Mouse (Mus musculus) liver, embryonic 13.5 days (tissue): ENCODE results near the gene Zfp992. TPM values are rescaled to one million over a fixed set of nuclear protein-coding genes. Genes with fewer than 3 reads are reported as not detected.
"Not testable (repeated sequence)": the region's sequence is repeated elsewhere in the genome, so short reads cannot be mapped to it uniquely, and the experiment has no call there.

Experiments used
- ATAC-seq: fragments of 200-750 bp; cut with Nextera tagmentation; 2 replicates; pipeline ENCODE4 v1.8.0; 2017; ENCODE audit warnings: low read depth, mild to moderate bottlenecking, moderate number of reproducible peaks, moderate library complexity
- DNase-seq: peaks from one replicate; pipeline ENCODE4 v3.0.0; 2022
- H3K27ac ChIP-seq: fragments of 300-500 bp; sonication (generic); 2 replicates; pipeline ENCODE4 v1.5.1; 2015; ENCODE audit warnings: moderate library complexity, mild to moderate bottlenecking, inconsistent platforms
- H3K27me3 ChIP-seq: fragments of 300-500 bp; sonication (generic); 2 replicates; pipeline ENCODE4 v1.6.1; 2015; ENCODE audit warnings: mild to moderate bottlenecking, inconsistent platforms
- H3K36me3 ChIP-seq: fragments of 300-500 bp; sonication (generic); 2 replicates; pipeline ENCODE4 v1.6.1; 2015; ENCODE audit warnings: mild to moderate bottlenecking, inconsistent platforms
- H3K4me1 ChIP-seq: fragments of 300-500 bp; sonication (generic); replicated peaks from 2 replicates; pipeline ENCODE4 v1.6.1; 2015; ENCODE audit warnings: inconsistent platforms
- H3K4me2 ChIP-seq: fragments of 300-500 bp; sonication (generic); 2 replicates; pipeline ENCODE4 v1.6.1; 2015; ENCODE audit warnings: inconsistent platforms, mild to moderate bottlenecking, moderate library complexity
- H3K4me3 ChIP-seq: fragments of 300-500 bp; sonication (generic); replicated peaks from 2 replicates; pipeline ENCODE4 v1.5.1; 2015; ENCODE audit warnings: mild to moderate bottlenecking, inconsistent platforms
- H3K9ac ChIP-seq: fragments of 300-500 bp; sonication (generic); 2 replicates; pipeline ENCODE4 v1.6.1; 2015; ENCODE audit warnings: mild to moderate bottlenecking, inconsistent platforms
- H3K9me3 ChIP-seq: fragments of 300-500 bp; sonication (generic); replicated peaks from 2 replicates; pipeline ENCODE4 v1.6.1; 2016; ENCODE audit warnings: inconsistent platforms
- WGBS: fragments of 180-500 bp; shearing (Covaris S2); methylation state at CpG from one replicate; pipeline ENCODE4 v1.1.7; 2015; ENCODE audit not compliant: insufficient replicate concordance; 5-methylcytosine and 5-hydroxymethylcytosine counted together
- polyA plus RNA-seq: library from polyadenylated mRNA; unstranded; fragments of >200 nt; fragmentation: Nextera tagmentation; extraction: Ambion mirVana; gene quantifications from 2 replicates; pipeline ENCODE4 v1.2.1, GENCODE M21; 2015

The Zfp992 gene
- polyA plus RNA-seq, 1 experiment from 2014 or later: 3.0 TPM

DNA sequence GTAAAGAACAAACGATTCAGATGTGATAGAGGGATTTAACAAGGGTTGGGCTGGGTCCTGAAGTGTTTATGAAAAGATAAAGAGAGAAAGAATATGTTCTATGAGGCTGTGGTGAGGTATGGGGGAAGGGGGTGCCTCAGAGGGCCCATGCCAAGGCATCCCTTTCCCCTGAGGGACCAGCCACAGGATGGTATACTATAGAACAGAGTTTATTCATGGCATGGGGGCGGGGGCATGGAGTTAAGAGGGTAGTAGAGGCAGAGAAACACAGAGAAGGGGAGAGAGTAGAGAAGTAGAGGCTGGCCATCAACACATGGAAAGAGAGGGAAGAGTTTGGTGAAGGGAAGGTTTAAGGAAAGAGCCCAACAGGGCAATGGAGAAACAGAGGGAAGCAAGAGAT is 6.1 kb downstream of the Zfp992 start:
- Histone ChIP-seq H3K4me3 (no peak overlapping the region), H3K9ac (no peak overlapping the region), H3K27ac (no peak overlapping the region), H3K4me1 (no peaks in the 10 kb centered on the region), H3K27me3 (no peaks in the 10 kb centered on the region), H3K9me3 (peaks cover 35% of the 10 kb centered on the region), H3K36me3 (peaks cover 26% of the 10 kb centered on the region), H3K4me2 (no peak overlapping the region)
- peak; percentile 5; the same call in 1 of the 2 replicates for ATAC-seq
- DNase-seq: no peak
- 42% methylated on average over 2 of the region's 2 CpGs for WGBS

DNA sequence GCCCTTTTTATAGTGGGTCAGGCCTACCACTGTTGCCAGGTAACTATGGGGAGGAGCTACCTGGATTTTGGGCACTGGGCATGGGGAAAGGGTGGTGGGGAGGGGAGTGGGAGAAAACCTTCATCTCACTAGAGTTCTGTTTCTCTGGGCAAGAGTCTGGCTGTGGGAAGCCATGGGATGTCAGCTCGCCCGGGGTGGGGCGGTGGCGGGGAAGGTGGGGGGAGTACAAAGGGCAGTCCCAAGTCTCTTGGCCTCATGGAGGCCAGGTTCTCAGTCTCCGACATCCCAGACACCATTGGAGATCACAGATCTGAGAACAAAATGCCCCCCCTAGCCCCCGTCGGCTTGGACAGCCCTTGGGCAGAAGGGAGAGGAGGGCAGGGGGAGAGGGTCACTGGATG is 6.5 kb downstream of the Zfp992 start:
- Histone ChIP-seq H3K9me3 (peaks cover 36% of the 10 kb centered on the region), H3K4me2 (no peak overlapping the region), H3K4me1 (no peaks in the 10 kb centered on the region), H3K27me3 (no peaks in the 10 kb centered on the region), H3K27ac (no peak overlapping the region), H3K4me3 (no peak overlapping the region), H3K36me3 (peaks cover 26% of the 10 kb centered on the region), H3K9ac (no peak overlapping the region)
- no peak for DNase-seq
- WGBS: 84% methylated on average over 7 of the region's 7 CpGs
- peak; percentile 40 for ATAC-seq

DNA sequence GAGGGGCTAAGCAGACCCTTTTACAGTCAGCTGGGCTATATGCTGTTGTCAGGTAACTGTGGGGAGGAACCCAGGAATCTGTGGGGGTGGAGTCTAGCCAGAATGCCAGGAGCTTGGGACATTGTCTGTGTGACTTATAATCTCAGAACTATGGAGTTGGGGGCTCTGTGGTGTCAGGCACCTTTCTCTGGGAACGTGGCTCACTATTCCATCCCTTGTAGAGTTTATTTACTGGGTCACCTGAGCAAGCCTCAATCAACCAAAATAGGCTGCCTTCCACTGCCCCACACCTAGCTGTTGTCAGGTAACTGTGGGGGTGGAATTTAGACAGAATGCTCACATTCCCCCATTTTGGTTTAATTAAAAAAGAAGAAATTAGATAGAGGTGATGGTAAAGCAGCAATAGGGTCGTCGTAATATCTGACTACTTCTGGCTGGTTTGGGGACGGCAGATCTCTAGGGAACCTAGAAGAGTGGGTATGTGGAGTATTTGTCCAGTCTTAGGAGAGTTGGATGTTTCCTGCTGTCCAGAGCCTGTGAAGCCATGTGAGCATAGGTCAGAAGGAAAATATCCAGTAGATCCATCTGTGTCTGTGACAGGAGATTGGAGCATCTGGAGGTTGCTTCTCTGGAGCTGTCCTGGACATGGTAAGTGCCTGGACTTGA is 7.4 kb downstream of the Zfp992 start:
- DNase-seq (no peak), ATAC-seq (peak; percentile 13; the same call in 1 of the 2 replicates)
- Histone ChIP-seq H3K9ac (no peak overlapping the region), H3K4me3 (no peak overlapping the region), H3K9me3 (peaks cover 39% of the 10 kb centered on the region), H3K27me3 (no peaks in the 10 kb centered on the region), H3K27ac (no peak overlapping the region), H3K4me2 (no peak overlapping the region), H3K4me1 (no peaks in the 10 kb centered on the region), H3K36me3 (peaks cover 30% of the 10 kb centered on the region)
- 64% methylated on average over 4 of the region's 4 CpGs for WGBS

DNA sequence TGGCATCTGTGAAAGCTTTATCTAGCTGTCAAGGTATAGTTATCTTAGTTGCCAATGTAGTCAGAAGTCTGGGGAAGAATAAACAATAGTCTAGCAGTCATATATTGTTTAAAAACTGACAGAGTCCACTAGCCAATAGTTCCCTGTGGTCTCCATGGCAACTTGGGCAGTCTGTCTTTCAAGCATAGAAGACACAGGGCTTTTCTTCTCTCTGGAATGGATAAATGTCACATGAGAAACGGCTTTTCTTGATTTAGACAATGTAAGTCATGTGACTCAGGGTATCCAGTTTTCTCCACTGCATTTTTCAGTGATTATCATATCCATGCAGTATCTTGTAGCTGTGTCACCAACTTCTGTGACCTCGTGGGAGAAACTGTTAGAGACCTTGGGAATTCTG is 8.3 kb downstream of the Zfp992 start:
- H3K36me3 ChIP-seq: peaks cover 30% of the 10 kb centered on the region
- DNase-seq (no peak), ATAC-seq (no peak)
- no peaks in the 10 kb centered on the region for H3K4me1 ChIP-seq
- no peak overlapping the region for H3K4me3 ChIP-seq
- no peak overlapping the region for H3K4me2 ChIP-seq
- WGBS: 49% methylated on average over 2 of the region's 2 CpGs
- no peak overlapping the region for H3K27ac ChIP-seq
- peaks cover 39% of the 10 kb centered on the region for H3K9me3 ChIP-seq
- no peaks in the 10 kb centered on the region for H3K27me3 ChIP-seq
- H3K9ac ChIP-seq: no peak overlapping the region

DNA sequence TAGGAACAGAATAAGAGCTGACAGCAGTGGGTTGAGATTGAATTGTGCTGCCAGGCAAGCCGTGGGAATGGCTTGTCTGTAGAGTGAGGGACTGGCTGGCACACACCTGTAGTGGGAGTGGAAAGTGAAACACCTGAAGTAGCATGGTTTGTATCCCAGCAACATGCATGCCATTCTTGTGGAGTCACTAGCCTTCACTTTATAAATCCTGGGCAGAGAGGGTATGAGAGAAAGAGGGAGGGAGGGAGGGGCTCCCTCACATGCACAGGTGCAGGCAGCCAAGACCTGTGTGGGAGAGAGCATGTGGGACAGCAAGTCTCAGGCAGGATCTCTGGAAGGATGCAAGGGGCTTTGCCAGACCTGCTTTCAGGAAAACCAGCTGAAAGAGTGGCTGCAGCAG is 8.9 kb downstream of the Zfp992 start:
- DNase-seq (no peak), ATAC-seq (peak; percentile 7; the same call in 1 of the 2 replicates)
- Histone ChIP-seq H3K36me3 (peaks cover 30% of the 10 kb centered on the region), H3K4me2 (no peak overlapping the region), H3K4me1 (no peaks in the 10 kb centered on the region), H3K4me3 (no peak overlapping the region), H3K27ac (no peak overlapping the region), H3K27me3 (no peaks in the 10 kb centered on the region), H3K9ac (no peak overlapping the region), H3K9me3 (peaks cover 39% of the 10 kb centered on the region)
- WGBS: 55% methylated on average over 1 of the region's 1 CpGs

DNA sequence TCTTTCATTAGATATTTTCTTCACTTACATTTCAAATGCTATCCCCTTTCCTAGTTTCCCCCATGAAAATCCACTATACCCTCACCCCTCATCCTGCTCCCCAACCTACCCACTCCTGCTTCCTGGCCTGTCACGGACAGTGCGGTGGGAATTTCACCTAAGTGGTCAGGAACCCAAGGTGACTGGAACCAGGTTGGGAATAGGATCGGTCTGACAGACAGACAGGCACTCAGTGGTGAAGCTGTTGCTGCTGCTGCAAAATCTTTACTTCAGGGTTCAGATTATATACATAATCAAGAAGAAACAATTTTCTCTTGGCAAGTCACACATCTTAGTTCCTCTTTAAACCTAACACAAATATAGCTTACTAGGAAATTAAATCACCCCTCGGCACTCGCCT is 11.0 kb downstream of the Zfp992 start:
- H3K4me2 ChIP-seq, H3K4me3 ChIP-seq, H3K27me3 ChIP-seq, H3K4me1 ChIP-seq, H3K27ac ChIP-seq, ATAC-seq, H3K9ac ChIP-seq, DNase-seq: not testable (repeated sequence)
- peaks cover 35% of the 10 kb centered on the region for H3K36me3 ChIP-seq
- WGBS: 61% methylated on average over 5 of the region's 5 CpGs
- peaks cover 41% of the 10 kb centered on the region for H3K9me3 ChIP-seq

DNA sequence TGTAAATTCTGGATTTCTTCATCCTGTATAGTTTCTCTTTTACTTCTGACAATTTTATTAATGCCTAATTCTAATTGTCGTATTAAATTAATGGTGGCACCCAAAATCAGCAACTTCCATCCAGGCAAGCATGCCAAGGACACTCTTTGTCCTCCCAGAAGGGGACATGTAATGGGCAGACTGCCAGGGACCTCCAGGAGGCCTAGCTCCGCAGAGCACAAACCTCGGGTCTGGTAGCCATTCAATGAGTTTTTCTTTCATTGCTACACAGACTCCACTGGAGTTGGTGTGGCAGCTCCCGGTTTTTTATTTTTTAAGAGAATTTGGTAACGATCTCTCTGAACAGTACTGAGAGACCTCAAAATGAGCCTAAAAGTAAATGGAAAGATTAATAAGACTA is 11.9 kb downstream of the Zfp992 start:
- not testable (repeated sequence) for ATAC-seq, H3K9ac ChIP-seq, H3K4me3 ChIP-seq, H3K27ac ChIP-seq, H3K4me1 ChIP-seq, DNase-seq, H3K27me3 ChIP-seq, H3K4me2 ChIP-seq
- peaks cover 38% of the 10 kb centered on the region for H3K9me3 ChIP-seq
- 64% methylated on average over 5 of the region's 5 CpGs for WGBS
- peaks cover 32% of the 10 kb centered on the region for H3K36me3 ChIP-seq

DNA sequence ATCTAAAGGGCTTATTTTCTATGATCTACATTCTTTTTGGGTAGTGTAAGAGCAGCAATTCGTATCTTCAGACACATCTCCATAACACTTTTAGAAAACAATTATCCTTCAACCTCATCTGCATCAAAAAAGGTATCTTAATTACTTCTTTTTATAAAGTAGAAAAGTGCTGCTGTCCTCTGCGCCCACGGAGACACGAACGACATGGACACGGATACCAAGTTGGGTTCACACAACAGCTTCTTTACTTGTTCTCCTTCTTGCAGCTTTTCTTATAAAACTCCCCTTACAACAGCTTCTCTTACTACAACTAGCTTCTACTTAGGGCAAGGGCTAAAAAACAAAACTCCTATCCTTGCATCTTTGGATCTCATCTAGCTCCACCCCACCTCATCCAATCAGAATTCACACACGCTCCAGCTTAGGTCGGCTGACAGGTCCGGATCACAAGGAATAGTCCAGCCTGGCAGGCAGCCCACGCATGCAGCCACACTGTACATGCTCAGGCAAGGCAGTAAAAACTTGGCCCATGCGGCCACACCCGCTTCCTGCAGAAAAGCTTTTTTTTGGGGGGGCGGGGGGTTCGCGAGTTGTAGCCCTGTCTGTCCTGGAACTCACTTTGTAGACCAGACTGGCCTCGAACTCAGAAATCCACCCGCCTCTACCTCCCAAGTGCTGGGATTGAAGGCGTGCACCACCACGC is 15.0 kb downstream of the Zfp992 start:
- peaks cover 18% of the 10 kb centered on the region for H3K9me3 ChIP-seq
- H3K4me3 ChIP-seq, ATAC-seq, H3K9ac ChIP-seq, H3K27me3 ChIP-seq, H3K4me2 ChIP-seq, H3K27ac ChIP-seq, H3K4me1 ChIP-seq, DNase-seq: not testable (repeated sequence)
- peaks cover 18% of the 10 kb centered on the region for H3K36me3 ChIP-seq
- WGBS: 77% methylated on average over 18 of the region's 19 CpGs

DNA sequence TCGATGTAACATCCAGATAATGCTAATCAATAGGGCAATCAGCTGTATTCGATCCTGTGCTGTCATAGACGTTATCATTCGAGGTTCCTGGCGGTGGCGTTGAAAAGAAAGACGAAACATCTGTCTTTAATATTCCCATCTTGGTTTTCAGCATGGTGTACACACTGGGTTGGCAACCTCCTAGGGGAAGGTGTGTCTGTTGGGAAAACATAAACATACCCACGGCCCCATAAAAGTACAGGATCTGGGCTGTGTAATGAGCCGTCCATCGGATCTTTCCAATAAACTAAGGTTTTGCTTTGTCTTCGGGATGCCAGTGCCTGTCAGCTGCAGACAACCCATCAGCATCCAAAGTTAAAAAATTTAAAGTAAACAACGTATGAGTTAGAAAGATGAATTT is 21.2 kb downstream of the Zfp992 start:
- not testable (repeated sequence) for DNase-seq, H3K27ac ChIP-seq, H3K4me1 ChIP-seq, H3K27me3 ChIP-seq, H3K4me3 ChIP-seq, H3K4me2 ChIP-seq, H3K9ac ChIP-seq
- WGBS: 81% methylated on average over 11 of the region's 12 CpGs
- H3K9me3 ChIP-seq: peaks cover 15% of the 10 kb centered on the region
- ATAC-seq: 0 out of 2 replicates have a peak, but pooled peaks have one; percentile 11
- peaks cover 12% of the 10 kb centered on the region for H3K36me3 ChIP-seq

DNA sequence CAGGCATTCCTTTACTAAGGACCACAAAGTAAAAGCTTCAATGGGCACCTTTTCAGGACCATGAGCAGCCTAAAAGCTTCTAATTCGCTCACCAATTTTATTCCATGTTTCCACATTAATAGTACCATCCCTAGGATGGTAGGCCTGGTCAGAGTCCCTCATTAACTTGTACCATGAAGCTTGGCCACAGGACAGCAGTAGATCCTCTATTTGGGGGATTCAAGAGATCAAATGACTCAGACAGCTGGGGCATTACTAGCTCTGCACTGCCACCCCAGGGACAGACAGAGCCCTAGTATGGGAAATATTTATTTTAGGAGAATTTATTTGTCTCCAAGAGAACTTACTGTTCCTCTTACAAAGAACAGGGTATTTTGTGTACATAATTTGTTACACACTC is 25.4 kb downstream of the Zfp992 start:
- ATAC-seq: peak; percentile 21; the same call in 1 of the 2 replicates
- not testable (repeated sequence) for H3K4me2 ChIP-seq, H3K4me1 ChIP-seq, DNase-seq, H3K27ac ChIP-seq, H3K9ac ChIP-seq, H3K4me3 ChIP-seq, H3K36me3 ChIP-seq, H3K27me3 ChIP-seq
- H3K9me3 ChIP-seq: peaks cover 32% of the 10 kb centered on the region
- WGBS: no CpG with 5 or more reads among the region's 1 CpGs

DNA sequence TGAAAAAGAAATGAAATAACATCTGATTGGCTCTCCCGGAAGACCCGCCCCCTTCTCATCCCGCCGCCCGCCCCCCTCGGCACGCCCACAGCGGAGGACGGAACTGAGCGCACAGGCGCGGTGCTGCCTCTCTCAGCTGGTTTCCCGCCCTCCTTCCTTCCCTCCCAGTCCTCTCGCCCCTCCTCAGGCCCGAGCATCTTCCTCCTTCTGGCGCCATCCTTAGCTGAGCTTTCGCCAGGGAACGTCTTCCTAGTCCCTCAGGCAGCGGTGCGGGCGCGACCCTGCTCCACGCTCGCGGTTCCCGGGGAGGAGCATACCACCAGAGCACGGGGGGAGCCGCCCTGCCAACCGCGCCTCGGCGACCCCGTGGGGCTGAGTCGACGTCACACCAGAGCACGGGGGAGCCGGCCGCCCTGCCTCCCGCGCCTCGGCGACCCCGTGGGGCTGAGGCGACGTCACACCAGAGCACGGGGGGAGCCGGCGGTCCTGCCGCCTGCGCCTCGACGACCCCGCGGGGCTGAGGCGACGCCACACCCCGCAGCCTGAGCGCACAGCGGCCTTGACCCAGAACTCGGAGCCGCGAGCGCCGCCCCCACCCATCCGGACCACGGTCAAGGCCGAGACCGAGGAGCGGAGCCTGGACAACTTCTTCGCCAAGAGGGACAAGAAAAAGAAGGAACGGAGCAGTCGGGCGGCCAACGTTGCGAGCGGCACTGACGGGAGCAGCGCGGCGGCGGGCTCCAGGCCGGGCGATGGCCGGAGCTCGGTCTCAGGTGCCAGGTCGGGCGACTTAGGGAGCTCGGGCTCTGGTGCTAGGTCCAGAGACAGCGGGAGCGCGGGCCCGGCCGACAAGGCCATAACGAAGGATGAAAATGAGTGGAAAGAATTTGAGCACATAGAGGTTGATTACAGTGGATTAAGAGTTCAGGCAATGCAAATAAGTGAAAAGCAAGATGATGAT is 26.2 kb downstream of the Zfp992 start:
- H3K4me1 ChIP-seq, DNase-seq, H3K36me3 ChIP-seq, H3K27me3 ChIP-seq, H3K4me3 ChIP-seq, H3K27ac ChIP-seq, H3K9ac ChIP-seq, H3K4me2 ChIP-seq: not testable (repeated sequence)
- WGBS: 47% methylated on average over 74 of the region's 94 CpGs
- peak; percentile 76 for ATAC-seq
- peaks cover 27% of the 10 kb centered on the region for H3K9me3 ChIP-seq
